Mouse (Mus musculus) embryonic fibroblast, embryonic 13.5 days (primary cell): ENCODE data around the gene Meis2. TPM values are rescaled to one million over a fixed set of nuclear protein-coding genes. Genes with fewer than 3 reads are reported as not detected.

ENCODE experiments used
- H3K27ac ChIP-seq: 2 replicates; pipeline ENCODE4 v1.5.1; 2012; ENCODE audit warnings: low read length, control low read depth, inconsistent platforms; ENCODE audit not compliant: insufficient read depth
- H3K4me1 ChIP-seq: 2 replicates; pipeline ENCODE4 v1.6.1; 2011; ENCODE audit warnings: low read length; ENCODE audit not compliant: control insufficient read depth, insufficient read depth
- H3K4me3 ChIP-seq: 2 replicates; pipeline ENCODE4 v1.5.1; 2011; ENCODE audit warnings: mild to moderate bottlenecking, control low read depth, low read length; ENCODE audit not compliant: insufficient read depth
- CTCF ChIP-seq: IDR thresholded peaks from 2 replicates; pipeline ENCODE4 v1.5.1; 2011; ENCODE audit warnings: mild to moderate bottlenecking, control low read depth, low read length, moderate library complexity, borderline replicate concordance; ENCODE audit not compliant: insufficient read depth
- POLR2A ChIP-seq: IDR thresholded peaks from 2 replicates; pipeline ENCODE4 v1.6.1; 2011; ENCODE audit warnings: low read depth, mild to moderate bottlenecking, control low read depth, low read length, moderate library complexity
- polyA plus RNA-seq: library from polyadenylated mRNA; stranded (reverse); fragments of >200 nt; gene quantifications from 2 replicates; pipeline ENCODE4 v1.2.4, GENCODE M21; 2011; ENCODE audit warnings: low read depth; ENCODE audit not compliant: missing spikeins, insufficient read length

Meis2 gene
- polyA plus RNA-seq, 1 experiment = 65.5 TPM

DNA sequence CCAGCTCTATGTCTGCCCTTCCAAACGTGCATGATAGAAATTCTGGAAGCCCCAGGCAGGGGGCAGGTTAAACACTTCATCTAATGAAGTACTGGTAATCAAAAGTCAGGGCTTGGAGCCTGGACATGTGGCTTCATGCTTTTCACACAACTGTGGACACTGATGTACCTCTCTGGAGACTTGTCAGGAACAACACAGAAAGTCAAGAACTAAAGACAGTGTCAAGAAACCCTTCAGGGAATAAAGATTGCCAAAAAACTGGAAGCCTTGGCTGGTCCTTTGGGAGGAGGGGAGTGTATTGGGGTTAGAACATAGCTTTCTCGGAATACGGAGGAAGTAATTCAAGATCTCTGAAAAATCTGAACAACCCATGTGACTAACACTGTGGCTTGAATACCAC is 37.5 kb downstream of the Meis2 start:
- Histone ChIP-seq H3K4me3 (no peak overlapping the region), H3K4me1 (no peaks in the 10 kb centered on the region), H3K27ac (no peak overlapping the region)
- TF ChIP-seq CTCF = no peak
- TF ChIP-seq POLR2A = no peak

DNA sequence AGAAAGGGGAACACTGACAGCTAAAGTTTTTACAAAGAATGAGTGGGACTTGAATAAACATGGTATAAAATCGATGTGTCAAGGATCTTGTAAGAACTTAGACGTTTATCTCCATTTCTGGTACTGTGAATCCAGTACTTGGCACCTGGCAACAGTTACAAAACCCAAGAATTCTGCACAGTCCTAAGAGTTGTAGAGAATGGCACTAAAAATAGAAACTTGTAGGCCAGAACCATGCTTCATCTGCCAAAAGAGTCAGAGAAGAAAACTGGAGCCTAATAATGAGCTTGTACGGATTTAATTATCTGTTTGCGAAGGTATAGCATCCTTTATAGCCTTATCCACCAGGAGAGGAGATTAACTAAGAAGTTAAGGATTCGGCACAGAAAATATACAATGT is 42.8 kb downstream of the Meis2 start:
- Histone ChIP-seq H3K4me1 (peaks cover 13% of the 10 kb centered on the region), H3K27ac (no peak overlapping the region), H3K4me3 (no peak overlapping the region)
- TF ChIP-seq POLR2A (no peak), CTCF (no peak)

DNA sequence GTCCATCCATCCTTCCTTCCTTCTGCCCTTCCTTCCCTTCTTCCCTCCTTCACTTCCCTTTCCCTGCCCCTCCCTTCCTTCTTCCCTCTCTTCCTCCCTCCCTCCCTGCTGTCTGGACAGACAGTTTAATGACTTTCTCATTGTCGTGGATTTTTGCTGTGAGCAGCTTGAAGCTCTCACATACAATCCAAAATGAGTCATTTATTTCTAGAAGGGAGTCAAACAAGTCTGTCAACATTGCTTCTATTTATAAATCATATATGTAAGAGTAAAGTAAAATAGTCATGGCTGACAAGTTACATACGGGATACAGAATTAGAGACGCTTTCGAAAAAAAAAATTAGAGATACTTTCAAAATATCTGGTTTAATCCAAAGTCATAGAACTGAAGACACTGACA is 43.7 kb downstream of the Meis2 start:
- no peak overlapping the region for H3K4me3 ChIP-seq
- no peak for TF ChIP-seq POLR2A
- TF ChIP-seq CTCF = no peak
- H3K27ac ChIP-seq = peak overlapping the region; percentile 42
- peaks cover 13% of the 10 kb centered on the region for H3K4me1 ChIP-seq

DNA sequence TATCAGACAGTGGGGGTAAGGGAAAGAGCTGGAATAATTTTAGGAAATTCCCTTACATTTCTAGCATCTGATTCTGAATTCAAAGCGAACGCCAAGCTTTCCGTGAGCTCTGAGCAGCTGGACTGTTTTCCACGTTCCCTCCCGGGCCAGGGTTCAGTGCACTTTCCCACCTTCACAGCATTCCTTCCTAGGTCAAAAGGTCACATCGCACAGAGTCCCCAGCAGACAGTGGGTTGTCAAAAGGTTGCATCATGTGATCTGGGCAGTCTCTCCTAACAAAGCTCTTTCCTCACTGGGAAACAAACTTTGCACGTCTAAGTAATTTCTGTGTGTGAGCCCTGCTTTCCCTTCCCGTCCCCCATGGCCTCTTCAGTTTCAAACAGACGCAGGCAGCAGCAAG is 44.6 kb downstream of the Meis2 start:
- Histone ChIP-seq H3K4me3 (no peak overlapping the region), H3K27ac (peak overlapping the region; percentile 42), H3K4me1 (peaks cover 13% of the 10 kb centered on the region)
- TF ChIP-seq POLR2A (no peak), CTCF (no peak)

DNA sequence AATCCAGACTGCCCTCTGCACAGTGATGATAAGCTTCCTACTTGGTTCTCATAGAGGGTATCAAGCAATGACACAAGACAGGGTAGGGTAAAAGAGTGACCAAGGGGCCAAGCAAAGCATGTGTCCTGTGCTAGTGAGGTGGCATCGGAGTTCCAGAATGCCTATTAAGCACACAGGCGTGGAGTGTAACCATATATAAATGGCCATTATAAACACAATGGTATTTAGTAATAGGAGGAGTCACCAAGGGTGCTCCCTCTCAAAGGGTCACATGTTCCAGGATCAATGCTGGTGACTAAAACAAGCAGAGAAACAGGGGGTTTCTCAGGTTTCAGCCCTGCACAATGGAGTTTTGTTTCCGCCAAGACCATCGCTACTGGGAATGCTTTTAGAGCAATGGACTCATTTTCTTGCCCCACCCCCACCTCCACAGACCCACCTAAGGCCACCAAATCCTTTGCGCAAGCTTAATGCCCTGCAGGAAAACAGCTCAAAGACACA is 45.1 kb downstream of the Meis2 start:
- no peak overlapping the region for H3K4me3 ChIP-seq

DNA sequence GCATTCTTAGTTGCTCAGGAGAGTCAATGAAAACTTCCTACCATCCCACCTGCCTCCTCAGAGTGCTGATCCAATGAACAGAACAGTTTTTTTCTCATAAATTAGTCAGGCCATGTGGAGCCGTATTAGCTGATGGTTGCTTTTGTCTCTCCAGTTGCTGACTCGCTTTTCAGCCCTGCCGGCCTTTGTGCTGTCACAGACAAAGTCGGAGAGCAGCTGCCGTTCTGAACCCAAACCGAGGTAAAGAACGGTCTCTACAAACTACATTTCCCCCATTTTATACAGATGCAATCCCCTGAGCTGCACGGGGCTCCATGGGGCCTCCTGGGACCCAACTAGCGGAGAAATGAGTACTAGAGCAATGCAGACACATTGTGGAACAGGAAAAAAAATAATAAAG is 45.7 kb downstream of the Meis2 start:
- Histone ChIP-seq H3K27ac (peak overlapping the region; percentile 38), H3K4me1 (peaks cover 13% of the 10 kb centered on the region), H3K4me3 (no peak overlapping the region)
- TF ChIP-seq POLR2A = no peak
- no peak for TF ChIP-seq CTCF

More for the DNA sequence above, 45.1 kb downstream of the Meis2 start:
- Histone ChIP-seq H3K27ac (peak overlapping the region; percentile 42), H3K4me1 (peaks cover 13% of the 10 kb centered on the region)
- TF ChIP-seq POLR2A (no peak), CTCF (no peak)

DNA sequence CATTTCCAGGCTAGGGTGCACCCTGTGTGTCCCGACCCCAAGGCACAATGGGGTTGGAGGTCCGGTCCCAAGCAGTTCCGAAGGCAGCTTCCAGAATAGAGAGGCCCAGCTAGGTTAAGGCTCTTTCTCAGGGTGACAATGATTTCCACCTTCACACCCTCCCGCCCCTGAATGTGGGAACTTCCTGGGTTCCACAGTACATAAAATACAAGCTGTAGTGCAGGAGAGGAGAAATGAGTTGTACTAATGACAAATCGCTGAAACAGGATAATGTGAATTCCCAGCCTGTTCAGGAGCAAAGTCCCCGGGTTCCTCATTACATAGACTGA is 46.2 kb downstream of the Meis2 start:
- Histone ChIP-seq H3K4me3 (no peak overlapping the region), H3K4me1 (peaks cover 13% of the 10 kb centered on the region), H3K27ac (no peak overlapping the region)
- TF ChIP-seq CTCF (no peak), POLR2A (no peak)

DNA sequence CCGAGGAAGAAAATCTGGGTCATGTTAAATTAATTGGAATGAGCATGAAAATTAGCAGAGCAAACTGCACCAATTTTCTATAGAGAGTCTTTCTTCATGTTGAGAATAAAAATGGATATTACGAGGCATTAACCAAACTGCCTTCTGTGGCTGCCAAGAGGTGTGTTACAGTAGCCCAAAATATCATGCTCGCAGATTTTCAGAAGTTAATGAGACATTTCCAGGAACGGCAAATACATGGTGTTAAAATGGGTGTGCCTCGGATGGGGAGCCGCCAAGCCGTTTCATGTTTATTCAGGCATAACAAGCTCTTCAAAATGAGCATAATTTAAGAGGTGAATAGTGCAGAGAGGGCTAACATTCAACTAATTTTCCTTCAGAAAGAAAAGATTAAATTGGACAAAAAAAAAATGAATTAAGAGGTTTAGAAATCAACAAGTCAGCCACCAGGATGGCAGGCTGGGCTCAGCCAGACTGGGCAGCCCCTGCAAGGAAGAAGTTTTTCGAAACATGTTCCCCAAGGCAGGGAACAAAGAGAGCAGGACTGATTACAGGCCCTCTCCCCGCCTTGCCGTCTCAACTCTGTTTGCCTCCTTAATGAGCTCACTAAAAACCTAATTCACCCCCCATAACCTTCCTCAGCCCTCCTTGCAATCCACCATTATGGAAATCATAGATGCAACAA is 46.7 kb downstream of the Meis2 start:
- no peak for TF ChIP-seq POLR2A
- TF ChIP-seq CTCF = no peak
- Histone ChIP-seq H3K4me1 (peaks cover 13% of the 10 kb centered on the region), H3K27ac (no peak overlapping the region), H3K4me3 (no peak overlapping the region)

DNA sequence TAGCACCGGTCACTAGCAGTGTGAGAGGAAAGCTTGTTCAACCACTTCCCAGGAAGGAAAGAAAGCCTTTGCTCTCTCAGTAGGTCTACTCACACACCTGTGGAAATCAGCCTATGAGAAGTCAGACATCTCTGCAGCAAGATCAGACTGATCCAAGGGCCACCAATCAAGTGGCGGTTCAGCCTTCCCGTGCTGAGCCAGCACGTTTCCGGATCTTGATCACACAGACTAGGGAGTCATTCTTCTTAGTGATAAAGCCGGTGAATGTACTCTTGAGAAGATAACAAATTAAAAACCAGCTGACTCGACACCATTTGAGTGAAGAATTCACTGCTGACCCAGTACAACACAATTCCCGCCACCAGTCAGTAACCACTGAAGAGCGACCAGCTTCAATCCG is 50.1 kb downstream of the Meis2 start:
- Histone ChIP-seq H3K4me3 (no peak overlapping the region), H3K4me1 (peaks cover 6% of the 10 kb centered on the region; the same call in 1 of the 2 replicates), H3K27ac (no peak overlapping the region)
- TF ChIP-seq CTCF = no peak
- no peak for TF ChIP-seq POLR2A

DNA sequence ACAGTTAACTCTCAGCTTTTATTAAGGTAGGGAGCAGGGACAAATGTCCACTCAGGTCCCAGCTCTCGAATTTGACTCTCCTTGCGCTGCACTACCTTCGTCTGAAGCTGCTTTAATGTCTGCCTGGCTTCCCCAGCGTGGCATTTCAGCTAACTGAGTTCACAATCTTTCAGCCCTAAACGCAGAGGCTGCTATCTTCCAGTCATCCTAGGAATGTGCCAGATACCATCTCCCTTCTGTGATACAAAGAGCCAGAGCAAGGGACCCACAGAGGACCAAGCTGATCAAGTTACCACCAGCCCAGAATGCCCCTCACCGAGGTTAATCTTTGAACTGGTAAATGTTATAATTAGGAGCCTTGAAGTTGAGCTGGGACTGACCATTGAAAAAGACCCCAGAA is 55.2 kb downstream of the Meis2 start:
- no peak for TF ChIP-seq POLR2A
- no peak for TF ChIP-seq CTCF
- no peaks in the 10 kb centered on the region for H3K4me1 ChIP-seq
- no peak overlapping the region for H3K27ac ChIP-seq
- no peak overlapping the region for H3K4me3 ChIP-seq
